Mouse (Mus musculus) ES-Bruce4 (cell line): ENCODE measurements around the gene Olfr657.

ENCODE experiments used
- CTCF ChIP-seq: IDR thresholded peaks from one replicate; pipeline ENCODE4 v1.8.1; 2011; ENCODE audit warnings: low read depth, low read length
- EP300 ChIP-seq: IDR thresholded peaks from 2 replicates; pipeline ENCODE4 v1.6.1; 2011; ENCODE audit warnings: low read depth, low read length; ENCODE audit not compliant: insufficient read depth
- POLR2A ChIP-seq: IDR thresholded peaks from one replicate; pipeline ENCODE4 v1.8.1; 2011; ENCODE audit warnings: low read length; ENCODE audit not compliant: insufficient read depth

DNA sequence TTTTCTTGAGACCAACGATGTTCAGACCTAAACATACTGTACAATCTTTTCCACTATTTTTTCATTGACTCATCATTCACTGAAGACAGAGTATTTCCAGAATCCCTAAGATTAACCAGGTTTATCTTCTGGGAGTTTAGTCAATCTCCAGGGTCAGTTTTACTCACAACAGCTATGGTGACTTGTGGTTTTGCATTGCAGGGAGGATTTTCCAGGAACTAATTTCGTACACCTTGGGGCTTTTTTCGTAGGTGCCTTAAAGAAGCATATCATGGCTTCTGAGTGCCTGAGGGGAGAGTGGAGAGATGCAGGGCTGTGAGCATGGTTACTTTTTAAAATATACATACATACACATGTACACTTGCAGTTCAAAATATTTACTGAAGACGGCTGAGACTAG lies 37.9 kb upstream of the Olfr657 start, which contains the start of gene Olfr654:
- TF ChIP-seq CTCF = no peak
- no peak for TF ChIP-seq EP300
- no peak for TF ChIP-seq POLR2A
